Mouse (Mus musculus) forebrain, embryonic 15.5 days (tissue): ENCODE results near the gene Dnajb8. TPM values are rescaled to one million over a fixed set of nuclear protein-coding genes. Genes with fewer than 3 reads are reported as not detected.
A peak's percentile ranks its signal among the peaks of the same experiment; 100 is the strongest.

Experiments
- ATAC-seq: fragments of 200-750 bp; cut with Nextera tagmentation; replicated peaks from 2 replicates; pipeline ENCODE4 v1.8.0; 2017; ENCODE audit warnings: mild to moderate bottlenecking, moderate TSS enrichment, moderate library complexity
- H3K27ac ChIP-seq: fragments of 300-500 bp; sonication (generic); replicated peaks from 2 replicates; pipeline ENCODE4 v1.5.1; 2015; ENCODE audit warnings: mild to moderate bottlenecking, inconsistent platforms
- H3K27me3 ChIP-seq: fragments of 300-500 bp; sonication (generic); 2 replicates; pipeline ENCODE4 v1.6.1; 2015; ENCODE audit warnings: inconsistent platforms
- H3K36me3 ChIP-seq: fragments of 300-500 bp; sonication (generic); 2 replicates; pipeline ENCODE4 v1.6.1; 2015; ENCODE audit warnings: mild to moderate bottlenecking, inconsistent platforms
- H3K4me1 ChIP-seq: fragments of 300-500 bp; sonication (generic); 2 replicates; pipeline ENCODE4 v1.6.1; 2015; ENCODE audit warnings: inconsistent platforms
- H3K4me2 ChIP-seq: fragments of 300-500 bp; sonication (generic); replicated peaks from 2 replicates; pipeline ENCODE4 v1.6.1; 2015; ENCODE audit warnings: mild to moderate bottlenecking, inconsistent platforms
- H3K4me3 ChIP-seq: fragments of 300-500 bp; sonication (generic); 2 replicates; pipeline ENCODE4 v1.5.1; 2015; ENCODE audit warnings: mild to moderate bottlenecking, inconsistent platforms
- H3K9ac ChIP-seq: fragments of 300-500 bp; sonication (generic); replicated peaks from 2 replicates; pipeline ENCODE4 v1.6.1; 2015; ENCODE audit warnings: mild to moderate bottlenecking, inconsistent platforms
- H3K9me3 ChIP-seq: fragments of 300-500 bp; sonication (generic); 2 replicates; pipeline ENCODE4 v1.6.1; 2016; ENCODE audit warnings: inconsistent platforms
- WGBS: fragments of 180-500 bp; shearing (Covaris S2); methylation state at CpG from one replicate; pipeline ENCODE4 v1.1.7; 2015; ENCODE audit warnings: mixed read lengths; 5-methylcytosine and 5-hydroxymethylcytosine counted together
- polyA plus RNA-seq: library from polyadenylated mRNA; unstranded; fragments of >200 nt; fragmentation: Nextera tagmentation; extraction: Ambion mirVana; gene quantifications from 2 replicates; pipeline ENCODE4 v1.2.1, GENCODE M21; 2015

The Dnajb8 gene
- polyA plus RNA-seq = not detected in 2 replicates

- WGBS = 61% methylated on average over 10 of the region's 10 CpGs
Observed at GRCm38 (mm10) chr6:88221968-88222367, at the start of gene Dnajb8. Gene Dnajb8, plus strand, starts transcription at chr6:88222268.

DNA sequence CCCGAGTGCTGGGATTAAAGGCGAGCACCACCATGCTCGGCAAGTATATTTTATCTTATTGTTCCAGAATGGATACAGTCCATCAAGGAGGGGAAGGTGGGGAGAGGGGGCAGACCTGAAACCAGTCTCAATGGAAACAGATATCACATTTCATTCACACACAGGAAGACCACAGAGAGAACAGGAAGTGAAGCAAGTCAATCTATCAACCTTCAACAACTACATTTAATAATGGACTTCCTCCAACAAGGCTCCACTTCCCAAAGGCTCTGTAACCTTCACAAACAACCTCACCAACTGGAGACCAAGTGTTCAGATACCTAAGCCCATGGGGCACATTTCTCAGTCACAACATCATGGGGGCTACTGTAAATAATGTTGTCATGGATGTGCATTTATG is 47.9 kb upstream of the Dnajb8 start:
- Histone ChIP-seq H3K36me3 (no peaks in the 10 kb centered on the region), H3K4me3 (no peak overlapping the region), H3K9me3 (no peaks in the 10 kb centered on the region), H3K27me3 (no peaks in the 10 kb centered on the region), H3K4me2 (no peak overlapping the region), H3K9ac (no peak overlapping the region), H3K27ac (no peak overlapping the region), H3K4me1 (no peaks in the 10 kb centered on the region)
- WGBS = 94% methylated on average over 3 of the region's 3 CpGs
- ATAC-seq = no peak

More at GRCm38 (mm10) chr6:88221968-88222367, at the start of gene Dnajb8:
- H3K4me1 ChIP-seq = peaks cover 3% of the 10 kb centered on the region; the same call in 1 of the 2 replicates
- H3K9ac ChIP-seq = no peak within 1 kb of the TSS
- ATAC-seq = no peak
- no peaks in the 10 kb centered on the region for H3K36me3 ChIP-seq
- no peak within 1 kb of the TSS for H3K27ac ChIP-seq
- H3K4me2 ChIP-seq = no peak within 1 kb of the TSS
- H3K9me3 ChIP-seq = peaks cover 4% of the 10 kb centered on the region; the same call in 1 of the 2 replicates
- no peak within 1 kb of the TSS for H3K4me3 ChIP-seq
- no peaks in the 10 kb centered on the region for H3K27me3 ChIP-seq

- H3K4me1 ChIP-seq = no peaks in the 10 kb centered on the region
- H3K9me3 ChIP-seq = no peaks in the 10 kb centered on the region
- H3K4me2 ChIP-seq = no peak overlapping the region
- 92% methylated on average over 2 of the region's 2 CpGs for WGBS
- no peaks in the 10 kb centered on the region for H3K27me3 ChIP-seq
- H3K36me3 ChIP-seq = no peaks in the 10 kb centered on the region
- ATAC-seq = no peak
- no peak overlapping the region for H3K4me3 ChIP-seq
- H3K27ac ChIP-seq = no peak overlapping the region
- no peak overlapping the region for H3K9ac ChIP-seq
Observed at GRCm38 (mm10) chr6:88174676-88175075, 47.4 kb upstream of the Dnajb8 start.

- Histone ChIP-seq H3K36me3 (no peaks in the 10 kb centered on the region), H3K4me2 (no peak overlapping the region), H3K4me3 (no peak overlapping the region), H3K9me3 (no peaks in the 10 kb centered on the region), H3K27me3 (peaks cover 30% of the 10 kb centered on the region), H3K27ac (no peak overlapping the region), H3K9ac (no peak overlapping the region), H3K4me1 (peaks cover 10% of the 10 kb centered on the region)
- no peak for ATAC-seq
- 82% methylated on average over 4 of the region's 4 CpGs for WGBS
Observed at GRCm38 (mm10) chr6:88184671-88185070, 37.4 kb upstream of the Dnajb8 start.

- Histone ChIP-seq H3K9ac (no peak overlapping the region), H3K9me3 (no peaks in the 10 kb centered on the region), H3K4me2 (no peak overlapping the region), H3K27ac (no peak overlapping the region), H3K4me3 (no peak overlapping the region), H3K27me3 (peaks cover 65% of the 10 kb centered on the region), H3K4me1 (peaks cover 22% of the 10 kb centered on the region), H3K36me3 (no peaks in the 10 kb centered on the region)
- no peak for ATAC-seq
- 65% methylated on average over 6 of the region's 6 CpGs for WGBS
Observed at GRCm38 (mm10) chr6:88188148-88188547, 33.9 kb upstream of the Dnajb8 start.

DNA sequence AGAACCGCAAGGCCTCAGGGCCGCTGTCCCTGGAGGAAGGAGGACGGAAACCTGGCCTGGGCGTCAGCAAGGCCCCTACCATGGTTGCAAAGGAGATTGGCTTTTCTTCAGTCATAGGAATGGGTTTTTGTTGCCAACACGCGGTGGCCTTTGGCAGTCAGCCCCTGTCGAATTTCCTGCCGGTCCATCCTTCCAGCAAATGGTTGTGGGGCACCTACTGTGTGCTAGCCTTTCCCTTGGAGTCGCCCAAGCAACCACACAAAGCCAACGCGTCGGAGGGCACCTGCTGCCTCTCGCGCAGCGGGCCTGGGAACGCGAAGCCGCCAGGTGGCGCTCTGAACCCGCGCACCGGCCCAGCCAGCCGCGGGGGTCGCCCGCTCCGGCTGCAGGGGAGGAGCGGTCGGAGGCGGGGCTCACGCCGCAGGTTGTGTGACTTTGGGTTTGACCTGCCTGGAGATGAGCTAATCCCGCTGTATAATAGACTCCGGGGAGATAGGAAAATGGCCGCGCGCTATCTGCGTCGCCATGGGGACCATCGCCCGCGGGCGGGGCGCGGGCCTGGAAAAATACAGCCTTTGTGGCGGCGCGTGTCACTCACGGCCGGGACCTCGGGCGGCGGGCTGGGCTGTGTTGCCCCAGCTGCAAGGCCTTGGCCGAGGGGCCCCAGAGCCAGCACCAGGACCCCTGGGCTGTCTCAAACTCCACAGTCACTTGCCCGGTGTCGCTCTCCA is 32.6 kb upstream of the Dnajb8 start:
- H3K27ac ChIP-seq = no peak overlapping the region
- no peaks in the 10 kb centered on the region for H3K9me3 ChIP-seq
- H3K4me2 ChIP-seq = peak overlapping the region; percentile 84
- H3K27me3 ChIP-seq = peaks cover 77% of the 10 kb centered on the region
- H3K36me3 ChIP-seq = no peaks in the 10 kb centered on the region
- WGBS = under 1% methylated on average over 56 of the region's 56 CpGs
- H3K4me3 ChIP-seq = peak overlapping the region; percentile 54
- H3K9ac ChIP-seq = peak overlapping the region; percentile 46
- ATAC-seq = peak; percentile 76
- H3K4me1 ChIP-seq = peaks cover 33% of the 10 kb centered on the region

GRCm38 (mm10) chr6:88190043-88190309 is 32.1 kb upstream of the Dnajb8 start:
- Histone ChIP-seq H3K4me2 (peak overlapping the region; percentile 84), H3K4me1 (peaks cover 33% of the 10 kb centered on the region), H3K36me3 (no peaks in the 10 kb centered on the region), H3K27ac (no peak overlapping the region), H3K27me3 (peaks cover 81% of the 10 kb centered on the region), H3K9me3 (no peaks in the 10 kb centered on the region), H3K4me3 (peak overlapping the region; percentile 54), H3K9ac (peak overlapping the region; percentile 46)
- under 1% methylated on average over 13 of the region's 13 CpGs for WGBS
- peak; percentile 38 for ATAC-seq

DNA sequence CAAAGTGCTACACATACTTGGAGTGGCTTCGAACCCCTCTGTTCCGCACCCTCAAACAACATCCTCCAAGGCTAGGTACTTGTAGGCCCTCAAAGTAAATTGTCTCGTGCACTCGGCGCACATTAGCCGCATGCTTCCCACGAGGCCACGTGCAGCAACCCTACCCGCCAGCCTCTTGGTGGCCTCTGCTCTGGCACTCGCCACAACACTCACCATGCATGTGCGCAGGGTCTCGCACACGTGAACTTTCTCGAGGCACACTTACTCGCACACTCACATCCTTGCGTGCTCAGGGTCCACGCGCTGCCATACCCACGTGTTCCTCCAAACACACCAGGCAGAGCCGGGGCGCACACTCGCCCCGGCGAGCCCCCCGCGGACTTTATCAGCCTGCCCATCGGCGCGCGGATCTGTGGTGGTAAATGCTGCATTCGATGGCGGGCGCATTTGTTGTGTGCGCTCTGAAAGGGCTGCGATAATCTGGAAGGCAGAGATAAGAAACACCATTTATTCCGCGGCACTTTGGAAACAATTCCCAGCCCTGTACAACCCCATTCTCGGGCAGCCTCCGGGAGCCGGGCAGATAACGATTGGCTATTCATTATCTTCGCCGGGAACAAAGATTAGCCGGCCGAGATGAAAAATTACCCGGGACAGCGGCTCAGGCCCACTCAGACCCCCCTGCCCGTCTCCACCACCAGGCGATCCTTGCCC is 31.6 kb upstream of the Dnajb8 start:
- no peak overlapping the region for H3K27ac ChIP-seq
- whole genome bisulfite sequencing = 2% methylated on average over 49 of the region's 49 CpGs
- H3K4me2 ChIP-seq = peak overlapping the region; percentile 84

GRCm38 (mm10) chr6:88191024-88191365 is 31.1 kb upstream of the Dnajb8 start:
- Histone ChIP-seq H3K4me1 (peaks cover 33% of the 10 kb centered on the region), H3K36me3 (no peaks in the 10 kb centered on the region), H3K9me3 (no peaks in the 10 kb centered on the region), H3K27ac (no peak overlapping the region), H3K9ac (no peak overlapping the region), H3K4me2 (peak overlapping the region; percentile 84; the same call in 1 of the 2 replicates), H3K4me3 (no peak overlapping the region), H3K27me3 (peaks cover 92% of the 10 kb centered on the region)
- ATAC-seq = no peak
- 20% methylated on average over 6 of the region's 6 CpGs for WGBS

More for the DNA sequence above, 31.6 kb upstream of the Dnajb8 start:
- Histone ChIP-seq H3K4me1 (peaks cover 33% of the 10 kb centered on the region), H3K36me3 (no peaks in the 10 kb centered on the region), H3K9me3 (no peaks in the 10 kb centered on the region), H3K27me3 (peaks cover 86% of the 10 kb centered on the region), H3K9ac (no peak overlapping the region; the same call in 1 of the 2 replicates), H3K4me3 (peak overlapping the region; percentile 54)
- peak; percentile 11; the same call in 1 of the 2 replicates for ATAC-seq

DNA sequence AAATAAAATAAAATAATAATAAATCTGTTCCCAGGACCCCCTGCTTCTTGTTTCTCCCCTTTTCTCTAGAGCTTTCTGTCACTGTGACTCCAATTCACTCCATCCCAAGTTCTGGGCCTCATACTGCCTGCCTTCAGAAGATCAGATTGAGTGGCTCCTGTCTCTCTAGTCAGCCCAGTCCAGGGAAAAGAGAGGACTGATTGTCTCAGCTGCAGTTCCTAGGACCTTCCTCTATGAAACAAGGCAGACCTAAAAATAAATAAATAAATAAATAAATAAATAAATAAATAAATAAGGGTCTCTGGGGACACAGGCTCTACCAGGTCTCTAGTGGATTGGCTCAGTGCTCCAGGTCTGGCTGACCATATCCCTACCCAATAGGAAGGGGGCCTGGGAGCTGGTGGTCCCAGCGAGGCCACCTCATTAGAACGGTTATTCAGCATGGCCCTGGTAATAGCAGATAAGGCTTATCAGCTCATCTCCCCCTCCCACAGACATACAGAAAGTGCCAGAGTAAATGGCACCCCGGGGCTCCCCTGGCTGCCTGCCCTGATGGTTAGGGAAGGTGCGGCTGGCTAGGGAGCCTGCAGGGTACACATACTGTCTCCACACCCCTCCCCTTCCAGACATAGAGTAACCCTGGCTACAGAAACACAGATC is 30.5 kb upstream of the Dnajb8 start:
- no peak for ATAC-seq
- H3K9me3 ChIP-seq = no peaks in the 10 kb centered on the region
- 10% methylated on average over 4 of the region's 4 CpGs for WGBS
- no peak overlapping the region for H3K9ac ChIP-seq
- peaks cover 36% of the 10 kb centered on the region for H3K4me1 ChIP-seq
- no peak overlapping the region for H3K4me2 ChIP-seq
- H3K4me3 ChIP-seq = no peak overlapping the region
- peaks cover 94% of the 10 kb centered on the region for H3K27me3 ChIP-seq
- no peak overlapping the region for H3K27ac ChIP-seq
- no peaks in the 10 kb centered on the region for H3K36me3 ChIP-seq

DNA sequence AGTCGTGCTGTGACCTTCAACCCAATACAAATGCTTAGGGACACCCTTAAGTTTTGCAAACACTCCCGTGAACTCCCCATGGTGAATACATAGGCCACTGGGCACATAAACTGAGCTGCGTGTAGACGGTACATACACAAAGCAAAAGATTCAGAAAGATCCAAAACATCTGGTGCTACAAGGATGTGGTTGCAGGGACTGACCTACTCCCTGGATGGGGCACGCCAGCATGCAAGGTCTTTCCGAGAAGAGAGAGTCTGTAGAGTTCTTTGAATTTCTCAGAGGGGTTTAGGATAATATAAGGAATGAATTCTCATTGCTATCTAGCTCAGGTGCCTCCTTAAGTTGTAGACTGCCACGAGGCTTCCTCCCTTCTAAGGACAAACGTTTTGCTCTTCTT is 29.3 kb upstream of the Dnajb8 start:
- no peak overlapping the region for H3K9ac ChIP-seq
- ATAC-seq = no peak
- H3K27ac ChIP-seq = no peak overlapping the region
- no peak overlapping the region for H3K4me3 ChIP-seq
- H3K4me1 ChIP-seq = peaks cover 45% of the 10 kb centered on the region
- H3K36me3 ChIP-seq = no peaks in the 10 kb centered on the region
- 11% methylated on average over 8 of the region's 8 CpGs for WGBS
- H3K9me3 ChIP-seq = no peaks in the 10 kb centered on the region
- no peak overlapping the region for H3K4me2 ChIP-seq
- H3K27me3 ChIP-seq = peaks cover 96% of the 10 kb centered on the region

GRCm38 (mm10) chr6:88193433-88194052 is 28.5 kb upstream of the Dnajb8 start, which contains the start of gene Gata2:
Gene Gata2, plus strand, starts transcription at chr6:88193891.
- H3K9ac ChIP-seq = peak within 1 kb of the TSS; percentile 25; the same call in 1 of the 2 replicates
- no peak within 1 kb of the TSS for H3K27ac ChIP-seq
- ATAC-seq = no peak
- peaks cover 49% of the 10 kb centered on the region for H3K4me1 ChIP-seq
- under 1% methylated on average over 57 of the region's 57 CpGs for WGBS
- peak within 1 kb of the TSS; percentile 45 for H3K4me2 ChIP-seq
- H3K27me3 ChIP-seq = peaks cover 97% of the 10 kb centered on the region
- no peaks in the 10 kb centered on the region for H3K9me3 ChIP-seq
- peak within 1 kb of the TSS; percentile 28 for H3K4me3 ChIP-seq
- no peaks in the 10 kb centered on the region for H3K36me3 ChIP-seq
